Mouse (Mus musculus) heart, embryonic 12.5 days (tissue): ENCODE measurements around the gene Znrf4. TPM values are rescaled to one million over a fixed set of nuclear protein-coding genes. Genes with fewer than 3 reads are reported as not detected.
"Not testable (repeated sequence)": the region's sequence is repeated elsewhere in the genome, so short reads cannot be mapped to it uniquely, and the experiment has no call there.

Experiments
- ATAC-seq: fragments of 200-750 bp; cut with Nextera tagmentation; 2 replicates; pipeline ENCODE4 v1.8.0; 2017; ENCODE audit warnings: moderate TSS enrichment, moderate library complexity; ENCODE audit not compliant: insufficient number of reproducible peaks, low FRiP score
- H3K27ac ChIP-seq: fragments of 300-500 bp; sonication (generic); 2 replicates; pipeline ENCODE4 v1.5.1; 2016; ENCODE audit warnings: mild to moderate bottlenecking, moderate library complexity; ENCODE audit not compliant: poor library complexity, severe bottlenecking
- H3K27me3 ChIP-seq: fragments of 300-500 bp; sonication (generic); replicated peaks from 2 replicates; pipeline ENCODE4 v1.6.1; 2016; ENCODE audit warnings: mild to moderate bottlenecking, moderate library complexity
- H3K36me3 ChIP-seq: fragments of 300-500 bp; sonication (generic); 2 replicates; pipeline ENCODE4 v1.6.1; 2016; ENCODE audit warnings: mild to moderate bottlenecking, moderate library complexity
- H3K4me1 ChIP-seq: fragments of 300-500 bp; sonication (generic); replicated peaks from 2 replicates; pipeline ENCODE4 v1.6.1; 2016; ENCODE audit warnings: mild to moderate bottlenecking
- H3K4me2 ChIP-seq: fragments of 300-500 bp; sonication (generic); 2 replicates; pipeline ENCODE4 v1.6.1; 2016; ENCODE audit warnings: mild to moderate bottlenecking, moderate library complexity
- H3K4me3 ChIP-seq: fragments of 300-500 bp; sonication (generic); 2 replicates; pipeline ENCODE4 v1.5.1; 2016; ENCODE audit warnings: mild to moderate bottlenecking
- H3K9ac ChIP-seq: fragments of 300-500 bp; sonication (generic); 2 replicates; pipeline ENCODE4 v1.6.1; 2016; ENCODE audit warnings: mild to moderate bottlenecking, moderate library complexity
- H3K9me3 ChIP-seq: fragments of 300-500 bp; sonication (generic); replicated peaks from 2 replicates; pipeline ENCODE4 v1.6.1; 2016; ENCODE audit warnings: mild to moderate bottlenecking, moderate library complexity
- WGBS: fragments of 180-500 bp; shearing (Covaris S2); methylation state at CpG from one replicate; pipeline ENCODE4 v1.1.7; 2016; 5-methylcytosine and 5-hydroxymethylcytosine counted together
- polyA plus RNA-seq: library from polyadenylated mRNA; unstranded; fragments of >200 nt; fragmentation: Nextera tagmentation; extraction: Ambion mirVana; gene quantifications from 2 replicates; pipeline ENCODE4 v1.2.1, GENCODE M21; 2016

Znrf4 gene
- polyA plus RNA-seq, 1 experiment from 2014 or later = not detected

DNA sequence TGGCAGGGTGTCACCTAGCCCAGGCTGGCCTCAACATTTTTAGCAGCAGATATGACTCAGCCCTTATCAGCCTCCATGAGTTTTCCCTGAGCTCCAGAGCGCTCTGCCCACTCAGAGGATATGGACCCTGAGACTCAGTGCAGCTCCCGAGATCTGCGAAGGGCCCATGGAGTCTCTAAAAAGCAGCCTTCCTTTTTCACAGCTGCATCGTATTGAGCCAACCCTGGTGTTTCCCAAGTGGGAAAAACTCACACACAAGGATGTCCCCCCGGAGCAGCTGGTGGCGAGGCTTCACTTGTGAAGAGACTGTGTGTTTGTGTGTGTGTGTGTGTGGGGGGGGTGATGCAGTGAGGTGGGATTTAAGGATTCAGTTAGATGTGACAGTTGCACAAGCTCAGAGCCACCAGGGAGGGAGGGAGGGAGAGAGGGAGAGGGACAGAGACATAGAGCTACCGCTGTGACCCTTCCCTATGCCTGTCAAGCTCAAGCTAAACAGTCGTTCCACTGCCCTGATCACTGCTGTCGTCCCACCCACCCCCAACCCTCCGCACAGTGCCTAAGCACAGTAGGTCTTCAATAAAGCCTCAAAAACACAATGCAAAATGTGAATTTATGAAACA lies 3.1 kb downstream of the Znrf4 start:
- Histone ChIP-seq H3K27ac (no peak overlapping the region), H3K9me3 (peaks cover 24% of the 10 kb centered on the region; the same call in 1 of the 2 replicates), H3K9ac (no peak overlapping the region), H3K4me2 (no peak overlapping the region), H3K36me3 (no peaks in the 10 kb centered on the region), H3K4me1 (peaks cover 14% of the 10 kb centered on the region), H3K27me3 (peaks cover 55% of the 10 kb centered on the region), H3K4me3 (no peak overlapping the region)
- 40% methylated on average over 10 of the region's 10 CpGs for WGBS
- no peak for ATAC-seq

DNA sequence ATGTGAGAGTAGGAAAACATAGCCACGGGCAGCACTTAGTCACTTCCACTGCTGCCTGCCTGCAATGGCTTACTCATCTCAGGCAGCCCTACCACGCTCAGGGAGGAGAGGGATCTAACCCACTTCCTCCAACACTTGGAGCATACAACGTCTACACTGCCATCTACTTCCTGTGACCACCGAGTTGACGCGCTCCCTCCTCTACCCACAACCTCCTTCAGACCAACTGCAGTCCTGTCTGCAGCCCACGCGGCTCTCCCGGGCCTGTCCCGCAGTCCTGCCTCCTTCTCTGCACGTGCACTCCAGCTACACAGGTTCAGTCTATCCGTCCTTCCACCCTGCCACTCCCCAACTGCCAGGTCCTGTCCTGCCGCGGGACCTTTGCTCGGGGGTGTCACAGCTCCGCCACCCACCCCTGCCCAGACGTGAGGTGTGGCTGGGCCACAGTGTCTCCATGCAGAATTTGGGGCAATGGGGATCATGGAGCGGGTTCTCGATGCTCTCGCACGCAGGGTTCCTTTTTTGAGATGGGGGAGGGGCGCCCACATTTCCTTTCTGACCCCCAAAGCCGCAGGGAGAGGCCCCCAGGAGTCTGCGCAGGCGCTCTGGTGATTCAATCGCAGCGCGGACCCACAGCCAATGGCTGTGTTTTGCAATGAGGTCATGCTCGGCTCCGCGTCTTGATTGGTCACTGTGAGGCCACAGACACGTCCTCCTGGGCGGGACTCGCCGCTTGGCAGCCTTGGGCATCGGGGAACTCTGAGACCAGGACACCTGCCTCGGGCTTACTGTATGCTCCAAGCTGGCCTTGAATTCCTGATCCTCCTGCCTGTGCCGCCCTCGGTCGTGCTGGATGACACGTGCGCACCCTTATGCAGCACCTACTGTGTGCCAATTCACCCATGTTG lies 4.8 kb downstream of the Znrf4 start:
- ATAC-seq = peak; percentile 93
- Histone ChIP-seq H3K27me3 (peaks cover 40% of the 10 kb centered on the region), H3K4me2 (peak overlapping the region; percentile 94), H3K9me3 (peaks cover 25% of the 10 kb centered on the region), H3K9ac (peak overlapping the region; percentile 83), H3K27ac (peak overlapping the region; percentile 83), H3K4me1 (peaks cover 14% of the 10 kb centered on the region), H3K36me3 (no peaks in the 10 kb centered on the region), H3K4me3 (peak overlapping the region; percentile 66)
- under 1% methylated on average over 42 of the region's 42 CpGs for WGBS

DNA sequence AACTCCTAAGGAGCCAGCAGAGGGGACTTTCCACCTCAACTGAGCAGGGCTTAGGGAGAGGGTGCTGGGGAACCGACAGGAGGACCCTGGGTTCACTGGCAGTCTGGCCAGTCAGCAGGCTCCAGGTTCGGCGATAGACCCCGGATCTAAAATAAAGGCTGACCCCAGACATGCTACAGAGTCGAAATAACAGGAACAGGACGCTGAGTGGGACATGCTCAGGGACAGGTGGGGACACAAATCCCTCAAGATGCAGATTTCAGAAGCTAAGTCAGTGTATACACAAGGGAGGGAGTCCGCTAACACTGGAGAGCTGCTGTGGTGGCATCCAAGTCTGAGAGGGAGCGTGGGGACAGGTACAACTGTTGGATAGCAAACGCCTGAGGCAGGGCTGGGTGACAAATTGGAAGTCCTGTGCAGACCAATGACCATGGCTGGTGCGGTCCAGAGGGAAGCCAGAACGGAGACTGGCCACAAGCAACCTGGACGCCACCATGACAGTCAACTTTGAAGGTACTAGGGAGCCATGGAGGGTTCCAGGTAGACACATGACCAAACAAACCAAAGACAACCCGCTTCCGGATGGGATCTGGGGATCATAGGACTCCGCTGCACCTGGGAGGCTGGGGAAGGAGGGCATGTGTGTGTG lies 5.7 kb downstream of the Znrf4 start:
- Histone ChIP-seq H3K4me3 (peak overlapping the region; percentile 66), H3K36me3 (no peaks in the 10 kb centered on the region), H3K9me3 (peaks cover 20% of the 10 kb centered on the region), H3K27me3 (peaks cover 32% of the 10 kb centered on the region), H3K4me1 (peaks cover 12% of the 10 kb centered on the region), H3K27ac (no peak overlapping the region), H3K9ac (peak overlapping the region; percentile 83), H3K4me2 (peak overlapping the region; percentile 94)
- 57% methylated on average over 15 of the region's 15 CpGs for WGBS
- no peak for ATAC-seq

DNA sequence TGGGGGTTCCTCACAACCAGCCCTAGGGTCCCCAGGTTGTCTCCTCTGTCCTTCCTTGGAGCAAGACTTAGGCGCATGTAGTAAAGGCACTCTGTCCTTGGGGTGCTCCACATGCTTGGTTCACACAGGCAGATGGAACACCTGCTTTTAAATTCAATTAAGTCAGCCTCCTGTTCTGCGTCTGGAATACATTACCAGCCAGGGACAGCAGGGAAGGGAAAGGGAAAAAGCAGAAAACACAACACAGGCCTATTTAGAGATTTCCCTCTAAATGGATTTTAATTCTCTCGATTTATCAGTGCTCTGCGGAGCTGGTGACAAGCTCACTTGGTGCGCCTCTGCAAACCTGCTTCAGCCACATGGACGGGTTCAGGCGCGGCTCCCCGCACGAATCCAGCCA lies 6.8 kb downstream of the Znrf4 start:
- H3K27ac ChIP-seq = no peak overlapping the region
- no peak overlapping the region for H3K4me2 ChIP-seq
- no peak overlapping the region for H3K4me3 ChIP-seq
- H3K9me3 ChIP-seq = peaks cover 17% of the 10 kb centered on the region
- ATAC-seq = no peak
- peaks cover 20% of the 10 kb centered on the region for H3K27me3 ChIP-seq
- H3K9ac ChIP-seq = no peak overlapping the region
- 74% methylated on average over 10 of the region's 10 CpGs for WGBS
- H3K36me3 ChIP-seq = no peaks in the 10 kb centered on the region
- peaks cover 5% of the 10 kb centered on the region for H3K4me1 ChIP-seq

DNA sequence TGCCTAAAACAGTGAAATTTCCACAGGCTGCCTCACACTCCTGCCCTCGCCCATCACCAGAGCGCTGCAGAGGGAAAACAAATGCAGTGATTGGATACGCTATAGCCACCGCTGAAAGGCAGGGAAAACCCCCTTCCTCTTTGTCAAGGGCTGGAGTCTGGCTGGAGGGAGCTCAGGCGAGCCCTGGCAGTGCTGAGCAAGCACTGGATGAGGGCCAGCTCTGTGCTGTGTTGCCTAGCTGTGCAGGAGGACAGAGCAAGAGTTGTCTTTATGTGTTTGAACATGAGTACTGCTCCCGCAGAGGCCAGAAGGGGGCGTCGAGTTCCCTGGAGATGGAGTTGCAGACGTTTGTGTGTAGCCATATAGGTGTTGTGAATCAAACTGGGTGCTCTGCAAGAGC lies 9.7 kb downstream of the Znrf4 start:
- H3K9ac ChIP-seq = no peak overlapping the region
- H3K4me2 ChIP-seq = no peak overlapping the region
- no peak for ATAC-seq
- H3K27me3 ChIP-seq = no peaks in the 10 kb centered on the region
- H3K9me3 ChIP-seq = peaks cover 39% of the 10 kb centered on the region
- H3K27ac ChIP-seq = no peak overlapping the region
- peaks cover 5% of the 10 kb centered on the region for H3K4me1 ChIP-seq
- H3K36me3 ChIP-seq = no peaks in the 10 kb centered on the region
- no peak overlapping the region for H3K4me3 ChIP-seq
- 26% methylated on average over 9 of the region's 9 CpGs for WGBS

DNA sequence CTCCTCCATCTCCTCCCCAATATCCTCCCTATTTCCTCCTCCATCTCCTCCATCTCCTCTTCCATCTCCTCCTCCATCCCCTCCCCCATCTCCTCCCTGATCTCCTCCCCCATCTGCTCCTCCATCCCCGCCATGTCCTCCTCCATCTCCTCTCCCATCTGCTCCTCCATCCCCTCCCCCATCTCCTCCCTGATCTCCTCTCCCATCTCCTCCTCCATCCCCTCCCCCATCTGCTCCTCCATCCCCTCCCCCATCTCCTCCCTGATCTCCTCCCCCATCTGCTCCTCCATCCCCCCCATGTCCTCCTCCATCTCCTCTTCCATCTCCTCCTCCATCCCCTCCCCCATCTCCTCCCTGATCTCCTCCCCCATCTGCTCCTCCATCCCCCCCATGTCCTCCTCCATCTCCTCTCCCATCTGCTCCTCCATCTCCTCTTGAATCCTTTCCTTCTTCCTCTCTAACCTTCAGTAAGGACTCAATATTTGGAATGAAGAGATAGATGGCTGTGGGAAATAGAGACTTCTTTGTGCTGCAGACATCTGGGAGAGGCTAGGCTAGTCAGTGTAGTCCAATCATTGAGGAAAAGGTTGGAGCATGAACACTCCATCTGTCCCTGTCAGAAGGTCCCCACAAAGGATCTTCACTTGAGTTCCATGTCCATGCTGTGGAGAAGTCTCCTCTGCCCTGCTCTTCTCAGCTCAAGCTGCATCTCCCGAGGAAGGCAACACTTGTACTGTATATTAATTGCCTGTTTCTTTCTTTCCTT lies 10.4 kb downstream of the Znrf4 start:
- not testable (repeated sequence) for H3K9ac ChIP-seq, H3K4me1 ChIP-seq, ATAC-seq, H3K4me3 ChIP-seq, H3K36me3 ChIP-seq, H3K27me3 ChIP-seq, H3K27ac ChIP-seq, H3K4me2 ChIP-seq
- peaks cover 46% of the 10 kb centered on the region for H3K9me3 ChIP-seq
- 52% methylated on average over 2 of the region's 2 CpGs for WGBS

DNA sequence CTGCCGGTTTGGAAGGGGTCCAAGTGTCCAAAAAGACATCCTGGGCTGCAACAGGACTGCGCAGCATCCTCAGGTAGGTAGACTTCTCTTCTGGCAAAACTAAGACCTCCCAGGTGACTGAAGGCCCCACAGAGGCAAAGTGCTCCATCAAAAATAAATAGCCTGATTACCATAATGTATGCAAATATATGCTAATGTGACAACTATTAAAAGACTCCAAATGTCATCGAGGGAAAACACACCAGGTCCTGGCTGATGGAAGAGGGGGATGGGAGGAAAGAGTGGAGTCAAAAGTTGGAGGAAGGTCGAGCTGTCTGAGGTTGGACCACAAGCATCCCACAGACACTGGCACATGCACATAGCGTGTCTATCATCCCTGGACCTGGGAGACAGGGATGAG lies 13.0 kb downstream of the Znrf4 start:
- Histone ChIP-seq H3K27ac (no peak overlapping the region), H3K27me3 (no peaks in the 10 kb centered on the region), H3K4me1 (no peaks in the 10 kb centered on the region), H3K36me3 (peaks cover 4% of the 10 kb centered on the region; the same call in 1 of the 2 replicates), H3K9me3 (peaks cover 61% of the 10 kb centered on the region), H3K4me2 (no peak overlapping the region), H3K9ac (no peak overlapping the region), H3K4me3 (no peak overlapping the region)
- ATAC-seq = no peak
- WGBS = 71% methylated on average over 5 of the region's 5 CpGs

DNA sequence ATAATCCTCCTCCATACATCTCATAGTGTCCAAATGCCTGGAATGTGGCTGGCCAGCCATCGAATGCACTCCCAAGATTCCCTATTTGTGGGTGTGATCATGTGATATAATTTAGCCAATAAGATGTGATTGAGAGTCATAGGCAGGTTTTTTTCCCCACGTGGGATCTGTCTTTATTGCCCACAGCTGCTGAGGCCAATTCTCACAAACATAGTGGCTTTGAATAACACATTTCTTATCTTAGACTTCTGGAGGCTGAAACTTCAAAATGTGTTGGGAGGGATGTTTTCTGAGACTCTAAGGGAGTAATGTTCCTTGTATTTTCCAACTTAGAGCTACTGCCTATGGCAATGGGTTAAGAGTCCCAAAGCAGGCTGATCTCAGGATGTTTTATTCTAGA lies 17.8 kb downstream of the Znrf4 start:
- 49% methylated on average over 2 of the region's 2 CpGs for WGBS
- ATAC-seq = no peak
- H3K27me3 ChIP-seq = no peaks in the 10 kb centered on the region

DNA sequence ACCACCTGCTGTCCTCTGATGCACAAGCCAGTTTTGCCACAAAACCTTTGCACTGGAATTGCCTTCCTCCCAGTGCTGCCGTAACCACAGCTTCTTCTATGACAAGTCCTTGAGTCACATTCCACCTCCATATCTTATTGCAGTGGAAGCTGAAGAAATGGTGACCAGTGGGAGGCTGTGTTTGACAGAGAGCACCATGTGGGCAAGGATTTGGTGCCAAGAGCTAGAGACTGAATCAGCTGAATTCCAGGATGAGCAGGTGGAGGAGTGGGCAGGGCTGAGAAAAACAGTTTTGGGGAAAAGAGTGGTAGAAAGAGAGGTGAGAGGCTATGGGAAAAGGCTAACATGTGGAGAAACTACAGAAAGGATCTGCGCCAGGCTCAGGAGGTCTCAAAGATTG lies 18.4 kb downstream of the Znrf4 start:
- Histone ChIP-seq H3K27ac (no peak overlapping the region), H3K4me1 (no peaks in the 10 kb centered on the region), H3K4me3 (no peak overlapping the region), H3K9me3 (peaks cover 89% of the 10 kb centered on the region), H3K27me3 (no peaks in the 10 kb centered on the region), H3K36me3 (peaks cover 4% of the 10 kb centered on the region; the same call in 1 of the 2 replicates), H3K4me2 (no peak overlapping the region), H3K9ac (no peak overlapping the region)
- no peak for ATAC-seq
- 76% methylated on average over 2 of the region's 2 CpGs for WGBS

More for the DNA sequence above, 17.8 kb downstream of the Znrf4 start:
- Histone ChIP-seq H3K4me1 (no peaks in the 10 kb centered on the region), H3K36me3 (peaks cover 4% of the 10 kb centered on the region; the same call in 1 of the 2 replicates), H3K27ac (no peak overlapping the region), H3K4me2 (no peak overlapping the region), H3K4me3 (no peak overlapping the region), H3K9me3 (peaks cover 93% of the 10 kb centered on the region), H3K9ac (no peak overlapping the region)

DNA sequence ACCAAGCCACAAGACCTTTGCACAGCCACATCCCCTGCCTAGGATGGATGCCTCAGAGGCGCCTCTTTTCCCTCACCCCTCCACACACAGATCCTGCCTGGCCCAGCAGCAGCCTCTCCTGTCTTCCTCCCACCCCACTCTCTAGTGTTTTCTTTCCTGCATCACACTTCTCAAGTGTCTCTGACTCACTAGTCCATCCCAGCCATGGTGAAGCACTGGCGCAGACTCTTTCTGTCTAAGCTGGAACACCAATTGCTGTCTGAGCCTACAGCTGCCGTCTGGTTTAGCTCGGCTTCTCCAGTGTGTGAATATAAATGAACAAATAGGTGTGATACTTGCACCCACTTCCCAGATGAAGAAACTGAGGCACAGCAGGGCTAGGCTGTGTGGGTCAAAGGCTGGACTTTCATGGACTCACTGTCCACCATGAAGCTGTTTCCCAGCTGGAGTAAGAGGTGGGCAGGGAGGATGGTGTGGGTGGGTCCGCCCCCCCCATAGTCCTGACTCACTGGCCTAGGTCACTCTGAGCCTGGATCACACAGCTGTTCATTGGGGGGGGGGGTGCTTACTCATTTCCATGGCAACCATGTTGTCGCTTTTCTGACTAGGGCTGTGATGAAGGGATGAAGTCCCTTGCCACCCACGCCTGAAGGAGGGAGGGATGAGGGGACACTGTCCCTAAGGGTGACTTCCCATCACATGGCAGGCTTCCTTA lies 21.6 kb downstream of the Znrf4 start:
- Histone ChIP-seq H3K4me1 (no peaks in the 10 kb centered on the region), H3K9me3 (peaks cover 62% of the 10 kb centered on the region), H3K4me3 (no peak overlapping the region), H3K36me3 (peaks cover 4% of the 10 kb centered on the region; the same call in 1 of the 2 replicates), H3K27ac (no peak overlapping the region), H3K9ac (no peak overlapping the region), H3K4me2 (no peak overlapping the region), H3K27me3 (peaks cover 6% of the 10 kb centered on the region; the same call in 1 of the 2 replicates)
- WGBS = 80% methylated on average over 7 of the region's 7 CpGs
- ATAC-seq = 0 out of 2 replicates have a peak, but pooled peaks have one; percentile 33
